Mouse (Mus musculus) kidney, embryonic 14.5 days (tissue): ENCODE data around the gene Flt4. TPM values are rescaled to one million over a fixed set of nuclear protein-coding genes. Genes with fewer than 3 reads are reported as not detected.

ENCODE experiments used
- ATAC-seq: fragments of 200-750 bp; cut with Nextera tagmentation; 2 replicates; pipeline ENCODE4 v1.8.0; 2017; ENCODE audit warnings: moderate number of reproducible peaks, mild to moderate bottlenecking, moderate TSS enrichment, moderate library complexity; ENCODE audit not compliant: low FRiP score, low TSS enrichment
- H3K27ac ChIP-seq: fragments of 300-500 bp; sonication (generic); 2 replicates; pipeline ENCODE4 v1.5.1; 2014; ENCODE audit warnings: low read depth, mild to moderate bottlenecking, low read length, moderate library complexity, mixed read lengths
- H3K27me3 ChIP-seq: fragments of 300-500 bp; sonication (generic); 2 replicates; pipeline ENCODE4 v1.6.1; 2014; ENCODE audit warnings: mild to moderate bottlenecking, low read length; ENCODE audit not compliant: control insufficient read depth, insufficient read depth
- H3K36me3 ChIP-seq: fragments of 300-500 bp; sonication (generic); 2 replicates; pipeline ENCODE4 v1.6.1; 2014; ENCODE audit warnings: low read length, mixed read lengths; ENCODE audit not compliant: control insufficient read depth, insufficient read depth
- H3K4me1 ChIP-seq: fragments of 300-500 bp; sonication (generic); 2 replicates; pipeline ENCODE4 v1.6.1; 2014; ENCODE audit warnings: low read length, mixed read lengths; ENCODE audit not compliant: control insufficient read depth, insufficient read depth
- H3K4me2 ChIP-seq: fragments of 300-500 bp; sonication (generic); replicated peaks from 2 replicates; pipeline ENCODE4 v1.6.1; 2014; ENCODE audit warnings: low read depth, mild to moderate bottlenecking, low read length
- H3K4me3 ChIP-seq: fragments of 300-500 bp; sonication (generic); 2 replicates; pipeline ENCODE4 v1.5.1; 2014; ENCODE audit warnings: mild to moderate bottlenecking, low read length
- H3K9ac ChIP-seq: fragments of 300-500 bp; sonication (generic); 2 replicates; pipeline ENCODE4 v1.6.1; 2014; ENCODE audit warnings: low read depth, mild to moderate bottlenecking, low read length, moderate library complexity
- H3K9me3 ChIP-seq: fragments of 300-500 bp; sonication (generic); 2 replicates; pipeline ENCODE4 v1.6.1; 2016; ENCODE audit warnings: low read length; ENCODE audit not compliant: control insufficient read depth
- WGBS: fragments of 180-500 bp; shearing (Covaris S2); extraction: QIAGEN DNeasy Blood & Tissue Kit; methylation state at CpG from one replicate; pipeline ENCODE4 v1.1.7; 2014; 5-methylcytosine and 5-hydroxymethylcytosine counted together
- polyA plus RNA-seq: library from polyadenylated mRNA; unstranded; fragments of >200 nt; fragmentation: Nextera tagmentation; extraction: Ambion mirVana; gene quantifications from 2 replicates; pipeline ENCODE4 v1.2.1, GENCODE M21; 2014

Flt4 gene
- polyA plus RNA-seq, 1 experiment from 2014 or later = 10.6 TPM

GRCm38 (mm10) chr11:49612154-49612553, 3.1 kb downstream of the Flt4 start:
- Histone ChIP-seq H3K9ac (no peak overlapping the region), H3K27me3 (peaks cover 6% of the 10 kb centered on the region), H3K4me3 (no peak overlapping the region), H3K4me2 (no peak overlapping the region), H3K27ac (no peak overlapping the region), H3K36me3 (no peaks in the 10 kb centered on the region), H3K9me3 (no peaks in the 10 kb centered on the region), H3K4me1 (no peaks in the 10 kb centered on the region)
- WGBS = 28% methylated on average over 3 of the region's 3 CpGs
- no peak for ATAC-seq

GRCm38 (mm10) chr11:49613349-49613748, 4.3 kb downstream of the Flt4 start:
- Histone ChIP-seq H3K4me1 (no peaks in the 10 kb centered on the region), H3K4me3 (no peak overlapping the region), H3K9ac (no peak overlapping the region), H3K27me3 (peaks cover 6% of the 10 kb centered on the region), H3K4me2 (no peak overlapping the region), H3K9me3 (no peaks in the 10 kb centered on the region), H3K36me3 (no peaks in the 10 kb centered on the region), H3K27ac (no peak overlapping the region)
- 6% methylated on average over 10 of the region's 10 CpGs for WGBS
- ATAC-seq = no peak

DNA sequence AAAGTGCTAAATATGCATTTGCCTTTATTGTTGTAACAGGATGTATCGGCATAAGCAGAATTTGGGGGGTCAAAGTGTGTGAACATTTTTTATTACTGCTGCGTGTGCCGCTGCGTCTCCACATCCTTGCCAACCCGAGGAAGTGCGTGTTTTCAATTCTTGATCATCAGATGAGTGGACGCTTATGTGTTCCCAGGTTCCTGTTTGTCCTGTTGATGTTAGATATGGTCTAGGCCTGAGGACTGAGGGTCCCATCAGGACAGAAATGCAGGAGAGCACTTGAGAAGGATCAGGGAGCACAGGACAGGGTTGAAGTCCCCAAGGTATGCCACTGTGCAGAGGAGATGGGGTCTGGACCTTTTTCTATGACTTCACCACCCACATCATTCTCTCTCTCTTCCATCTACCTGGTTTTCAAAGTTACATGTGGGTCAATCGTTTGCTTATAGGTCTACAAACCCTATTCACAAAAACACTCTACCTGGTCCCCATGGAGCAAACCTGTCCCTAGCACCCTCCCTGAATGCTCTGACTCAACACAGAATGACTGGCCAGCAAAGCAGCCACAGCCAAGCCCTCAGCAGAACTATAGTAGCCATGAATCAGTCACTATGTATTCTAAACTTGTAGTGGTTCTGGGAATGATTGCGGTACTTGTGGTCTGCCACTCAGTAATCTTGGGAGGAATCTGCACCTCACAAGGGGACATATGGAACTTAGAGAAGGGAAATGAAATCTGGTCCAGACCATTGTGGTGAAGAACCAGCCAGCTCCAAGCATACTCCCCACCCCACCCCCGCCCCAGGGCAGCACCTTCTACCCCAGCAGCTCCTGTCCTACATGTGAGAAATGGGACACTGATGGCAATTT, 7.0 kb downstream of the Flt4 start:
- no peak overlapping the region for H3K27ac ChIP-seq
- no peak for ATAC-seq
- WGBS = 86% methylated on average over 10 of the region's 10 CpGs
- no peak overlapping the region for H3K9ac ChIP-seq
- no peaks in the 10 kb centered on the region; the same call in 1 of the 2 replicates for H3K27me3 ChIP-seq
- H3K4me2 ChIP-seq = no peak overlapping the region
- no peaks in the 10 kb centered on the region for H3K36me3 ChIP-seq
- H3K4me3 ChIP-seq = no peak overlapping the region
- H3K9me3 ChIP-seq = no peaks in the 10 kb centered on the region
- H3K4me1 ChIP-seq = no peaks in the 10 kb centered on the region

- Histone ChIP-seq H3K27me3 (no peaks in the 10 kb centered on the region), H3K9ac (no peak overlapping the region), H3K4me2 (no peak overlapping the region), H3K4me3 (no peak overlapping the region), H3K4me1 (no peaks in the 10 kb centered on the region), H3K36me3 (no peaks in the 10 kb centered on the region), H3K9me3 (no peaks in the 10 kb centered on the region), H3K27ac (no peak overlapping the region)
- WGBS = 72% methylated on average over 8 of the region's 8 CpGs
- ATAC-seq = no peak
These were observed 9.4 kb downstream of the Flt4 start for GRCm38 (mm10) chr11:49618476-49618875.

DNA sequence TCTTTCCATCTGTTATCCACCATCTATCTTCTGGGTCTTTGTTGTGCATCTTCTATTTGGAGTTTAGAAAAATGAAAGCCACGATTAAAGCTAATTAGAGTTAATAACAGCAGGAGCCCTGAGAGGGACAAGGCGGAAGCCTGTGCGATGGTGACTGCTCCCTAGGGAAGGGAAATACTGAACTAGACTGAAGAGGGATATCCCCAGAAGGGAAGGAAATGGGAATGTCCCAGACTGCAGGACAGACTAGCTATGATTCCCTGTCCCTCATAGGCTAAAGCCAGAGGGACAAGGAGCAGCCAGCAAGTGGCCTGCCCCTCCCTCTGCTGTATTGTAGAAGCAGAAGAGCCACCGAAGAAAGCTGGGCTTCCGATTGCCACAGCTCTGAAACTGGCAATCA, 12.9 kb downstream of the Flt4 start:
- WGBS = 87% methylated on average over 5 of the region's 5 CpGs
- H3K4me3 ChIP-seq = no peak overlapping the region

GRCm38 (mm10) chr11:49624156-49624555, 15.1 kb downstream of the Flt4 start:
- Histone ChIP-seq H3K4me1 (no peaks in the 10 kb centered on the region), H3K27me3 (no peaks in the 10 kb centered on the region), H3K27ac (no peak overlapping the region), H3K4me2 (no peak overlapping the region), H3K9ac (no peak overlapping the region), H3K36me3 (no peaks in the 10 kb centered on the region), H3K9me3 (no peaks in the 10 kb centered on the region), H3K4me3 (no peak overlapping the region)
- 71% methylated on average over 3 of the region's 3 CpGs for WGBS
- ATAC-seq = no peak

More for the DNA sequence above, 12.9 kb downstream of the Flt4 start:
- Histone ChIP-seq H3K9ac (no peak overlapping the region), H3K4me1 (no peaks in the 10 kb centered on the region), H3K4me2 (no peak overlapping the region), H3K27me3 (no peaks in the 10 kb centered on the region), H3K27ac (no peak overlapping the region), H3K9me3 (no peaks in the 10 kb centered on the region), H3K36me3 (no peaks in the 10 kb centered on the region)
- no peak for ATAC-seq

DNA sequence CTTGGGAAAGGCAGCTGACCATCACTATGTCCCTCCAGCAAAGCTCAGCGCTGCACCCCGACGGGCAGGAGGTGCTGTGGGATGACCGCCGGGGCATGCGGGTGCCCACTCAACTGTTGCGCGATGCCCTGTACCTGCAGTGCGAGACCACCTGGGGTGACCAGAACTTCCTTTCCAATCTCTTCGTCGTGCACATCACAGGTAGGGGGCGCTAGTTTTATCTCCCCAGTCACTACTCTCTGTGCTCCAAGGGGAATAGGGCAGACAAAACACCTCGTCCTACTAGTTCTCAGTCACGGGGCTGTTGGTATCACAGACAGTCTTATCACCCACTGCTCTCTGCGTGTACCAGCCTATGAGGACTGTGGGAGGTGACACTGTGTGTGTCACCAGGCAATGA, 16.8 kb downstream of the Flt4 start:
- no peak overlapping the region for H3K27ac ChIP-seq
- no peak overlapping the region for H3K9ac ChIP-seq
- H3K4me2 ChIP-seq = no peak overlapping the region
- H3K9me3 ChIP-seq = no peaks in the 10 kb centered on the region
- H3K4me1 ChIP-seq = no peaks in the 10 kb centered on the region
- no peak overlapping the region for H3K4me3 ChIP-seq
- H3K36me3 ChIP-seq = no peaks in the 10 kb centered on the region
- 66% methylated on average over 15 of the region's 15 CpGs for WGBS
- H3K27me3 ChIP-seq = no peaks in the 10 kb centered on the region
- no peak for ATAC-seq

- ATAC-seq = no peak
- Histone ChIP-seq H3K27ac (no peak overlapping the region), H3K9me3 (no peaks in the 10 kb centered on the region), H3K36me3 (no peaks in the 10 kb centered on the region), H3K4me3 (no peak overlapping the region), H3K9ac (no peak overlapping the region), H3K4me2 (no peak overlapping the region), H3K4me1 (no peaks in the 10 kb centered on the region), H3K27me3 (no peaks in the 10 kb centered on the region)
- WGBS = 47% methylated on average over 8 of the region's 8 CpGs
These were observed 17.7 kb downstream of the Flt4 start for GRCm38 (mm10) chr11:49626748-49627147.

DNA sequence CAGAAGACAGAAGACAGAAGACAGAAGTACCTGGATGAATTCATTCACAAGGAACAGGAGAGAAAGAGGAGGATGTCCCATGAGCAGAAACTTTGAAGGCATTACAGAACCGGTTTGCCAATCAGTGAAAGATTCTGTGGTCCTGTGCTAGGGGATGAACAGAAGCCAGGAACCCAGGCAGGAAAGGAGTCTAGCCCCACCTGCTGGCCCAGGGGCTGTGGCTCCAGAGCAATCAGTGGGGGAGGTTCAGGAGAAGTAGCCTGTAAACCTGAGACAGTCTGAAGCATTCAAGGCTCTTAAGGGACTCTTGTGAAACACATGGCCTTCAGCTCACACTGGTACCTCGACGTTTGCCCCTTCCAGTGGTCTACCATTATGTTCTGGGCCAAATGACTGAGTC, 22.1 kb downstream of the Flt4 start:
- H3K27ac ChIP-seq = no peak overlapping the region
- H3K36me3 ChIP-seq = no peaks in the 10 kb centered on the region
- H3K4me1 ChIP-seq = no peaks in the 10 kb centered on the region
- 24% methylated on average over 3 of the region's 3 CpGs for WGBS
- H3K4me3 ChIP-seq = no peak overlapping the region
- no peak overlapping the region for H3K4me2 ChIP-seq
- H3K27me3 ChIP-seq = peaks cover 21% of the 10 kb centered on the region
- no peaks in the 10 kb centered on the region for H3K9me3 ChIP-seq
- no peak overlapping the region for H3K9ac ChIP-seq
- ATAC-seq = peak; percentile 20; the same call in 1 of the 2 replicates
